Mouse (Mus musculus) midbrain, embryonic 15.5 days (tissue): Measurements from ENCODE around the gene Gm13276. TPM values are rescaled to one million over a fixed set of nuclear protein-coding genes. Genes with fewer than 3 reads are reported as not detected.
"Not testable (repeated sequence)": the region's sequence is repeated elsewhere in the genome, so short reads cannot be mapped to it uniquely, and the experiment has no call there.

Experiments
- ATAC-seq: fragments of 200-750 bp; cut with Nextera tagmentation; replicated peaks from 2 replicates; pipeline ENCODE4 v1.8.0; 2017; ENCODE audit warnings: moderate TSS enrichment
- H3K27ac ChIP-seq: fragments of 300-500 bp; sonication (generic); 2 replicates; pipeline ENCODE4 v1.5.1; 2015; ENCODE audit warnings: mild to moderate bottlenecking, inconsistent platforms
- H3K27me3 ChIP-seq: fragments of 300-500 bp; sonication (generic); replicated peaks from 2 replicates; pipeline ENCODE4 v1.6.1; 2015; ENCODE audit warnings: inconsistent platforms
- H3K36me3 ChIP-seq: fragments of 300-500 bp; sonication (generic); replicated peaks from 2 replicates; pipeline ENCODE4 v1.6.1; 2015; ENCODE audit warnings: inconsistent platforms
- H3K4me1 ChIP-seq: fragments of 300-500 bp; sonication (generic); 2 replicates; pipeline ENCODE4 v1.6.1; 2015; ENCODE audit warnings: inconsistent platforms
- H3K4me2 ChIP-seq: fragments of 300-500 bp; sonication (generic); 2 replicates; pipeline ENCODE4 v1.6.1; 2015; ENCODE audit warnings: inconsistent platforms, mild to moderate bottlenecking, moderate library complexity
- H3K4me3 ChIP-seq: fragments of 300-500 bp; sonication (generic); 2 replicates; pipeline ENCODE4 v1.5.1; 2015; ENCODE audit warnings: mild to moderate bottlenecking, inconsistent platforms
- H3K9ac ChIP-seq: fragments of 300-500 bp; sonication (generic); 2 replicates; pipeline ENCODE4 v1.6.1; 2015; ENCODE audit warnings: mild to moderate bottlenecking, inconsistent platforms
- H3K9me3 ChIP-seq: fragments of 300-500 bp; sonication (generic); 2 replicates; pipeline ENCODE4 v1.6.1; 2016; ENCODE audit warnings: inconsistent platforms
- WGBS: fragments of 180-500 bp; shearing (Covaris S2); methylation state at CpG from one replicate; pipeline ENCODE4 v1.1.7; 2015; ENCODE audit warnings: mixed read lengths; 5-methylcytosine and 5-hydroxymethylcytosine counted together
- polyA plus RNA-seq: library from polyadenylated mRNA; unstranded; fragments of >200 nt; fragmentation: Nextera tagmentation; extraction: Ambion mirVana; gene quantifications from 2 replicates; pipeline ENCODE4 v1.2.1, GENCODE M21; 2015

The Gm13276 gene
- polyA plus RNA-seq, 1 experiment from 2014 or later = not detected

DNA sequence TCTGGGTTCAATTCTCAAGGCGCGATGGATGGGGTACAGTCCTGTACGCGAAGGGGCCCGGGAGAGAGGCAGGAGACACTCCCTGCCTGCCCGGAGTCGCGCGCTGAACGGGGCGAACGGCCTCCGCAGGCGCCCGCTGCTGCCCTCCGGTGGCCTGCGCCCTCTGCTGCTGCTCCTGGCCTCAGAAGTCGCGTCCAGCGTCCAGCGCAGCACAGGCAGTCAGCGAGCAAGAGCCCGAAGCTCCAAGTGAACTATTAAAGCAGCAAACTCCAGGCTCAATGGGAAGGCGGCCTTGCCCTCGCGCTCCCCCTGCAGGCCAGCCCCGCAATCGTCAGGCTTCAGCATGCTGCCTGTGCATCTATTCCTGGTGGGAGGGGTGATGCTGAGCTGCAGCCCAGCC lies 25.1 kb upstream of the Gm13276 start:
- H3K9me3 ChIP-seq, H3K9ac ChIP-seq, H3K27ac ChIP-seq, H3K36me3 ChIP-seq, H3K27me3 ChIP-seq, ATAC-seq, H3K4me1 ChIP-seq: not testable (repeated sequence)
- Histone ChIP-seq H3K4me3 (peak overlapping the region; percentile 34), H3K4me2 (peak overlapping the region; percentile 69)
- WGBS = 0% methylated on average over 23 of the region's 28 CpGs

DNA sequence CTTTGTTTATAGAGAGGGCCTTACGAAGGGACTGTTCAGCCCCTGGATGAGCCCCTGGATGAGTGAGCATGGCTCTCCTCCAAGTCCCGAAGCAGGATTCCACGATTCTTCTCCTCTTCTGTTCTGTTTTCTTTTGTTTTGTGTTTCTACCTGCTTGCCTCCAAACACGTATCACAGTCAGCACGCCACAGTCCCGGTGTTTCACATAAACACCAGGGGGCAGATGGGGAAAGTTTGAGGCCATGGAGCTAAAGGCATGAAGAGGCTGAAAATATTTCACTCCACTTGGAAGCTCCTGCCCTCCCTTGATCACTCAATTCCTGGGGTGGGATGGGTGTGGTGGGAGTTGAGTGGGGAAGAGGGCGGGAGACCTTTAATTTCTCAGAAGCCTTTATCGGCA lies 23.7 kb upstream of the Gm13276 start:
- H3K27me3 ChIP-seq, H3K4me2 ChIP-seq, H3K27ac ChIP-seq, H3K9me3 ChIP-seq, H3K9ac ChIP-seq, ATAC-seq, H3K4me3 ChIP-seq, H3K4me1 ChIP-seq, H3K36me3 ChIP-seq: not testable (repeated sequence)
- WGBS = 64% methylated on average over 6 of the region's 8 CpGs

DNA sequence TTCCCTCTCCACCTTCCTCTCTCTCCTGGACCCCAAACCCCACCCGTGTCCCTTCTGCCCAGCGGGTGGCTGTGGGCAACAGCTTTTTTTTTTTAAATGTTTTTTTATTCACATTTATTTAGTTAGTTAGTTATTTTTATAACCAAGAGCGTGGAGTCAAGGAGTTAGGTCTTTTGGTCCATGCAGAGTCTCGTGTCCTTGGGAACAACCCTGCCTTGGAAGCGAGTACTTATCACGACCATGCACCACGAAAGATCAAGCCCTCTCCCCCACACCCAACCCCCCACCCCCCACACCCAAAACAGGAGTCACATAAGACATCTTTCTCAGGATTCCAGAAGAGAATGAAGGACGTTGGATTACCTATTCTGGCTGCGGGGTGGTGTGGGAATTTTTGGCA lies 23.2 kb upstream of the Gm13276 start:
- WGBS = 43% methylated on average over 9 of the region's 9 CpGs

DNA sequence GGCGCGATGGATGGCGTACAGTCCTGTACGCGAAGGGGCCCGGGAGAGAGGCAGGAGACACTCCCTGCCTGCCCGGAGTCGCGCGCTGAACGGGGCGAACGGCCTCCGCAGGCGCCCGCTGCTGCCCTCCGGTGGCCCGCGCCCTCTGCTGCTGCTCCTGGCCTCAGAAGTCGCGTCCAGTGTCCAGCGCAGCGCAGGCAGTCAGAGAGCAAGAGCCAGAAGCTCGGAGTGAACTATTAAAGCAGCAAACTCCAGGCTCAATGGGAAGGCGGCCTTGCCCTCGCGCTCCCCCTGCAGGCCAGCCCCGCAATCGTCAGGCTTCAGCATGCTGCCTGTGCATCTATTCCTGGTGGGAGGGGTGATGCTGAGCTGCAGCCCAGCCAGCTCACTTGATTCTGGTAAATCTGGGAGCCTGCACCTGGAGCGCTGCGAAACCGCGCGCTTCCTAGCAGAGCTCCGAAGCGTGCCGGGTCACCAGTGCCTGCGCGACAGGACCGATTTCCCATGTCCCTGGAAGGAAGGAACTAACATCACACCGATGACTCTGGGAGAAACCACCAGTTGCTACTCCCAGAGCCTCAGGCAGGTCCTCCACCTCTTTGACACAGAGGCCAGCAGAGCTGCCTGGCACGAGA lies 22.0 kb upstream of the Gm13276 start:
- H3K36me3 ChIP-seq, ATAC-seq, H3K27me3 ChIP-seq, H3K27ac ChIP-seq, H3K9me3 ChIP-seq, H3K9ac ChIP-seq, H3K4me1 ChIP-seq: not testable (repeated sequence)
- peak overlapping the region; percentile 38 for H3K4me3 ChIP-seq
- 3% methylated on average over 33 of the region's 42 CpGs for WGBS
- H3K4me2 ChIP-seq = peak overlapping the region; percentile 63

More for the DNA sequence above, 23.2 kb upstream of the Gm13276 start:
- H3K27me3 ChIP-seq, H3K27ac ChIP-seq, ATAC-seq, H3K9ac ChIP-seq, H3K4me1 ChIP-seq, H3K36me3 ChIP-seq, H3K9me3 ChIP-seq, H3K4me2 ChIP-seq, H3K4me3 ChIP-seq: not testable (repeated sequence)

DNA sequence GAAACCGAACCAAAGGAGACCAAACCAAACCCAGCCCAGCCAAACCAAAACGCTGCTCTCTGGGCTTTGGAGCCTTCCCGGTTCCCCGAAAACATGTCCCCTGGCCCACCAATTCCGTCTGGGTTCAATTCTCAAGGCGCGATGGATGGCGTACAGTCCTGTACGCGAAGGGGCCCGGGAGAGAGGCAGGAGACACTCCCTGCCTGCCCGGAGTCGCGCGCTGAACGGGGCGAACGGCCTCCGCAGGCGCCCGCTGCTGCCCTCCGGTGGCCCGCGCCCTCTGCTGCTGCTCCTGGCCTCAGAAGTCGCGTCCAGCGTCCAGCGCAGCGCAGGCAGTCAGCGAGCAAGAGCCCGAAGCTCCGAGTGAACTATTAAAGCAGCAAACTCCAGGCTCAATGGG lies 12.0 kb upstream of the Gm13276 start, which contains the start of gene Gm13290:
Gene Gm13290, plus strand, starts transcription at position 301 of the 400 bp plus-strand sequence.
- not testable (repeated sequence) for H3K9me3 ChIP-seq, H3K4me2 ChIP-seq, H3K36me3 ChIP-seq, H3K27ac ChIP-seq, ATAC-seq, H3K27me3 ChIP-seq, H3K4me1 ChIP-seq, H3K4me3 ChIP-seq, H3K9ac ChIP-seq
- WGBS = no CpG with 5 or more reads among the region's 32 CpGs

DNA sequence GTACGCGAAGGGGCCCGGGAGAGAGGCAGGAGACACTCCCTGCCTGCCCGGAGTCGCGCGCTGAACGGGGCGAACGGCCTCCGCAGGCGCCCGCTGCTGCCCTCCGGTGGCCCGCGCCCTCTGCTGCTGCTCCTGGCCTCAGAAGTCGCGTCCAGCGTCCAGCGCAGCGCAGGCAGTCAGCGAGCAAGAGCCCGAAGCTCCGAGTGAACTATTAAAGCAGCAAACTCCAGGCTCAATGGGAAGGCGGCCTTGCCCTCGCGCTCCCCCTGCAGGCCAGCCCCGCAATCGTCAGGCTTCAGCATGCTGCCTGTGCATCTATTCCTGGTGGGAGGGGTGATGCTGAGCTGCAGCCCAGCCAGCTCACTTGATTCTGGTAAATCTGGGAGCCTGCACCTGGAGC lies 8.9 kb upstream of the Gm13276 start, which contains the start of gene Gm13289:
Gene Gm13289, plus strand, starts transcription at position 301 of the 400 bp plus-strand sequence.
- not testable (repeated sequence) for H3K36me3 ChIP-seq, H3K4me1 ChIP-seq, ATAC-seq, H3K4me2 ChIP-seq, H3K27me3 ChIP-seq, H3K4me3 ChIP-seq, H3K27ac ChIP-seq, H3K9me3 ChIP-seq, H3K9ac ChIP-seq
- WGBS = no CpG with 5 or more reads among the region's 29 CpGs

DNA sequence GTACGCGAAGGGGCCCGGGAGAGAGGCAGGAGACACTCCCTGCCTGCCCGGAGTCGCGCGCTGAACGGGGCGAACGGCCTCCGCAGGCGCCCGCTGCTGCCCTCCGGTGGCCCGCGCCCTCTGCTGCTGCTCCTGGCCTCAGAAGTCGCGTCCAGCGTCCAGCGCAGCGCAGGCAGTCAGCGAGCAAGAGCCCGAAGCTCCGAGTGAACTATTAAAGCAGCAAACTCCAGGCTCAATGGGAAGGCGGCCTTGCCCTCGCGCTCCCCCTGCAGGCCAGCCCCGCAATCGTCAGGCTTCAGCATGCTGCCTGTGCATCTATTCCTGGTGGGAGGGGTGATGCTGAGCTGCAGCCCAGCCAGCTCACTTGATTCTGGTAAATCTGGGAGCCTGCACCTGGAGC lies 6.0 kb upstream of the Gm13276 start, which contains the start of gene Gm13272:
Gene Gm13272, plus strand, starts transcription at position 301 of the 400 bp plus-strand sequence.
- H3K36me3 ChIP-seq, H3K27me3 ChIP-seq, ATAC-seq, H3K27ac ChIP-seq, H3K4me1 ChIP-seq, H3K9ac ChIP-seq, H3K4me2 ChIP-seq, H3K9me3 ChIP-seq, H3K4me3 ChIP-seq: not testable (repeated sequence)
- no CpG with 5 or more reads among the region's 29 CpGs for WGBS

DNA sequence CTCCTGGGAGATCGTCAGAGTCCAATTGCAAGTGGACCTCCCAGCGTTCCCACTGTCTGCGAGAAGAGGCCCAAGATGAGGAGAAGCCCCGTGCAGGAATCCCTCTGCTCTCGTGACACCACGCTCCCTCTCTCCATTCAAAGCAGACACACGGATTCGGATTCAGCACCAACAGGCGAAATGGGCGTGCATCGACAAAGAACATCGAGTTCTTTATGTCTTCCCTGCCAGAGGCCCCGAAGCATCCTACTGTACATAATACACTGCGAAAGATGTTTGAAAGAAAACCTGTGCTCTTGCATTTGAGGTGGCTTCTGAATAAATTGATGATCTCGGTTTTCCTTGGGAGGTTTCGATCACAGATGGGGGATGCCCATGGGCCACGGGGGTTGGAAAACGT lies 5.2 kb upstream of the Gm13276 start:
- not testable (repeated sequence) for ATAC-seq, H3K9ac ChIP-seq, H3K4me2 ChIP-seq, H3K4me1 ChIP-seq, H3K36me3 ChIP-seq, H3K27me3 ChIP-seq, H3K27ac ChIP-seq, H3K9me3 ChIP-seq, H3K4me3 ChIP-seq
- 52% methylated on average over 16 of the region's 18 CpGs for WGBS

DNA sequence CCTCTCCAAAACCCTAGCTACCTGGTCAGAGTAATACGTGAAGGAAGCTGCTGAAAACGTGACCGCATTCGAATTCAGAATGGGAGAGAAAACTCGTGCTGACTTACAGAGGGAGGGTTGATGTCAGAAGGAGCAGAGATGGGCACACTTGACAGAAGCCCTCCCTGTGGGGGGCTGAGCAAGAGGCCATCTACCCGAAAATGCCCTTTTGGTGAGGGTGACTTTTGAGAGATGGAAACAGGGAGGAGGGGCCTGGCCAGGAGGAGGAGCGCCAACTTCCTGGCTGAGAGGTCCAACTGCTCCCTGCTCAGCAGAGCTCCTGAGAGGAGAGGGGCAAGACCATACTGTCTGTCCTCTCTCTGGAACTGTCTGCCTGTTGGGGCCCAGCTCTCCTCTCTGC lies 3.7 kb upstream of the Gm13276 start, which contains the start of gene Ifnz:
Gene Ifnz, plus strand, starts transcription at position 301 of the 400 bp plus-strand sequence.
- H3K9ac ChIP-seq, H3K4me3 ChIP-seq, H3K9me3 ChIP-seq, H3K4me1 ChIP-seq, H3K27me3 ChIP-seq, ATAC-seq, H3K27ac ChIP-seq, H3K36me3 ChIP-seq: not testable (repeated sequence)
- WGBS = 19% methylated on average over 4 of the region's 7 CpGs
- H3K4me2 ChIP-seq = peak within 1 kb of the TSS; percentile 45

DNA sequence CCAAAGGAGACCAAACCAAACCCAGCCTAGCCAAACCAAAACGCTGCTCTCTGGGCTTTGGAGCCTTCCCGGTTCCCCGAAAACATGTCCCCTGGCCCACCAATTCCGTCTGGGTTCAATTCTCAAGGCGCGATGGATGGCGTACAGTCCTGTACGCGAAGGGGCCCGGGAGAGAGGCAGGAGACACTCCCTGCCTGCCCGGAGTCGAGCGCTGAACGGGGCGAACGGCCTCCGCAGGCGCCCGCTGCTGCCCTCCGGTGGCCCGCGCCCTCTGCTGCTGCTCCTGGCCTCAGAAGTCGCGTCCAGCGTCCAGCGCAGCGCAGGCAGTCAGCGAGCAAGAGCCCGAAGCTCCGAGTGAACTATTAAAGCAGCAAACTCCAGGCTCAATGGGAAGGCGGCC lies 3.2 kb upstream of the Gm13276 start:
- peak overlapping the region; percentile 45 for H3K4me2 ChIP-seq
- not testable (repeated sequence) for H3K9me3 ChIP-seq, H3K27me3 ChIP-seq, H3K36me3 ChIP-seq, H3K9ac ChIP-seq, H3K27ac ChIP-seq, H3K4me3 ChIP-seq, ATAC-seq, H3K4me1 ChIP-seq
- 0% methylated on average over 15 of the region's 31 CpGs for WGBS

DNA sequence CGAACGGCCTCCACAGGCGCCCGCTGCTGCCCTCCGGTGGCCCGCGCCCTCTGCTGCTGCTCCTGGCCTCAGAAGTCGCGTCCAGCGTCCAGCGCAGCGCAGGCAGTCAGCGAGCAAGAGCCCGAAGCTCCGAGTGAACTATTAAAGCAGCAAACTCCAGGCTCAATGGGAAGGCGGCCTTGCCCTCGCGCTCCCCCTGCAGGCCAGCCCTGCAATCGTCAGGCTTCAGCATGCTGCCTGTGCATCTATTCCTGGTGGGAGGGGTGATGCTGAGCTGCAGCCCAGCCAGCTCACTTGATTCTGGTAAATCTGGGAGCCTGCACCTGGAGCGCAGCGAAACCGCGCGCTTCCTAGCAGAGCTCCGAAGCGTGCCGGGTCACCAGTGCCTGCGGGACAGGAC lies 2.9 kb downstream of the Gm13276 start, which contains the start of gene Gm13277:
Gene Gm13277, plus strand, starts transcription at position 231 of the 400 bp plus-strand sequence.
- ATAC-seq, H3K27me3 ChIP-seq: not testable (repeated sequence)

DNA sequence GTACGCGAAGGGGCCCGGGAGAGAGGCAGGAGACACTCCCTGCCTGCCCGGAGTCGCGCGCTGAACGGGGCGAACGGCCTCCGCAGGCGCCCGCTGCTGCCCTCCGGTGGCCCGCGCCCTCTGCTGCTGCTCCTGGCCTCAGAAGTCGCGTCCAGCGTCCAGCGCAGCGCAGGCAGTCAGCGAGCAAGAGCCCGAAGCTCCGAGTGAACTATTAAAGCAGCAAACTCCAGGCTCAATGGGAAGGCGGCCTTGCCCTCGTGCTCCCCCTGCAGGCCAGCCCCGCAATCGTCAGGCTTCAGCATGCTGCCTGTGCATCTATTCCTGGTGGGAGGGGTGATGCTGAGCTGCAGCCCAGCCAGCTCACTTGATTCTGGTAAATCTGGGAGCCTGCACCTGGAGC lies 5.7 kb downstream of the Gm13276 start, which contains the start of gene Gm13278:
Gene Gm13278, plus strand, starts transcription at position 301 of the 400 bp plus-strand sequence.
- H3K27me3 ChIP-seq, H3K4me2 ChIP-seq, ATAC-seq, H3K4me1 ChIP-seq, H3K36me3 ChIP-seq, H3K27ac ChIP-seq, H3K9ac ChIP-seq, H3K4me3 ChIP-seq, H3K9me3 ChIP-seq: not testable (repeated sequence)
- WGBS = no CpG with 5 or more reads among the region's 28 CpGs

More for the DNA sequence above, 2.9 kb downstream of the Gm13276 start, which contains the start of gene Gm13277:
- WGBS = 0% methylated on average over 3 of the region's 28 CpGs
- not testable (repeated sequence) for H3K4me2 ChIP-seq, H3K4me1 ChIP-seq, H3K9me3 ChIP-seq, H3K27ac ChIP-seq, H3K9ac ChIP-seq, H3K4me3 ChIP-seq, H3K36me3 ChIP-seq
